Mouse (Mus musculus): ENCODE results near the gene Hmx3.

Gene Hmx3

DNA sequence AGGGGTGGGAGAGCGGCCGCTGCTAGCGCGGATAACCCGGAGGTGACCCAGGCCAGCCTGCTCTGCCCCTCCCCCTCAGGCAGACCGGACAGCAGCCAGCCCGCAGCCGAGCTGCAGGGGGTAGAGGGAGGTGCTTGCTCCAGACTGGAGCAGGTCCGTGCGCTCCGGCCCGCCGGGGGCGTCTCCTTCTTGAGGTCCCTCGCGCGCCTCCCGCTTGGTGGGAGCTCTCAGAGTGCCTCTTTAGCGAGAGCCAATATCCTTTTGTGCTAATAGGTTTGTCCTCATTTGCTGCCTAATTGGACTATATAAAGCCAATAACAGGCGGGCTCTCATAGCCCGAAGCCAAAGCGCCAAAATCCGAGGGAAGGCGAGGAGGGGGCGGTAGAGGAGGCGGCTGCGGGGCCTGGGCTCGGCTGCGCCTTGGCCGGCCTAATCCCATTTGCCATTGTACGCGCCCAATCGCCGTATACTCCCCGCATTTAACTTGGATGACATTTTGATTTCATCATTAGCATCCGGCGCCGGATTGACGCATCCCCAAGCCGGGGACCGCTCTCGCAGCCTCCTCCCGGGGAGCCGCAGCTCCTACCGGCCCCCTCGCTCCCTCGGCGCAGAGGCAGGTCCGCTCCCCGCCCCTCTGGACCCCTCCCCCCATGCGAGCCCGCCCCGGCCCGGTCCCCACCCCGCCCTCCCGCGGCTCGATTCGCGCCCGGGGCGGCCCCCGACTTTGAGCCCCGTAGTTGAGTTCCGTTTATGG, at the start of gene Hmx3:
TSS of gene Hmx3 (plus strand) at position 753 of the 757 bp plus-strand sequence.
- in situ Hi-C loops (cut with MboI, MseI): no loop called here

DNA sequence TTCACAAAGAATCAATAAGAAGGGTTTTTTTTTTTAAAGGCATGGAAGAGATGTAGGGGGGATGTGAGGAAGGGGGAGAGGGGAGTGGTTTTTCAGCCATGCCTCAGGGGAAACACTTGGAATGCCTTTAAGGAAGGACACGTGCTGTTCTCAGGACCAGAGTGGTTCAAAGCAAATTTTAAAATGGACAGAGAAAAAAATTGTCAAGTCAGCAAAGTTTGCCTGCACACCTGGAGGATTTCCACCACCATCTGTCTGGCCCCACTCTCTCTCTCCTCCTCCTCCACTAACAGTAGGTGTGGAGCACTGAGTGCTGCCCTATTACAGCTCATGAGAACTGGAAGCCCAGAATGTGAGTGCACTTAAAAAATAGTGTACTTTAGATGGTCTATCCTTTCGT, 38.9 kb upstream of the Hmx3 start:
- in situ Hi-C loops (cut with MboI, MseI): loop anchor here in 1 of 2 experiments (25.0 kb wide), 1 partner anchor 709 kb away; no protein-coding TSS in a partner anchor

GRCm38 (mm10) chr7:131539979-131540378, 2.7 kb upstream of the Hmx3 start:
- in situ Hi-C loops (cut with MboI, MseI): loop anchor here (5.0 to 10.0 kb wide), 3 partner anchors 83 to 665 kb away; no protein-coding TSS in a partner anchor

DNA sequence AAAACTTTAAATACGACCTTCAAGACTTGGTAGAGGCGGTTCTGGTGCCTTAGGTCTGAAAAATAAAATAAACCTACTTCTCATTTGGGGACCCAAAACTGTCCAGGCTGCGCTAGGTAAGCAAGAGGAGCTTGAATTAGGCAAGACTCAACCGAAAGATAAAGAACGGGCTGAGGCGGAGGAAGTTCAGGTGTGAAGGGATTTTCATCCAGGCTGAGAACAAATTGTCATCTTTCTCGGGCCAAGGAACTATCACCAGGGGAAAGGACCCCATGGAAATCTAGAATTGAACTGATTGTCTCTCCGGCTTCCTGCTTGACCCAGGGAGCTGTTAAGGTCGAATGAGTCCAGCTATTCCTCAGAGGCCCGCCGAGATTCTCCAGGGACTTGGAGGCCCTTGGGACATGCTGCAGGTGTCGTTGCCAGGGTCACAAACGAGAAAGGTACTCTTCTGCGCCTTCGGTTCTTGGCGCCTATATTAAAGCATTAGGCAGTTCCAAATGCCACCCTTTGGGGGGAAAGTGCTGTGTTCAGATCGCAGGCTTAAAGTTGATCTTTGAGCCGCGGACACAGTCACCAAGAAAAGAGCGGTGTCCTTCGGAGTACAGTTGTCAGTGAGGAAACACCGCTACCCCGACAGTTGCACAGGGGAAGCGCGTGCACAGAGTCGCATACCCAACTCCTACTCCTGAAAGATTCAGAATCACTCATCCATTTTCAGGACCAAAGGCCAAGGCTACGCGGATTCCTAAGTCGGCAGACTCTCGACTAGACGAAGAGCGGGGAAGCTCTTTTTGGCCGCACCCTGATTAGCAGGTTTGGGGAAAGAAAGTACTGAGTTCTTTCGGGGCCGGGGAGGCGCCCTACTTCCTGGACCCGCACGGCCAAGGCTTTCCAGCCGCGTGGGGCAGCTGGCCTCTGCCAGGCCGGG, 1.2 kb upstream of the Hmx3 start:
- in situ Hi-C loops (cut with MboI, MseI): no loop called here

- in situ Hi-C loops (cut with MboI, MseI): no loop called here
Measured at GRCm38 (mm10) chr7:131542872-131543622, 380 bp downstream of the Hmx3 start.

DNA sequence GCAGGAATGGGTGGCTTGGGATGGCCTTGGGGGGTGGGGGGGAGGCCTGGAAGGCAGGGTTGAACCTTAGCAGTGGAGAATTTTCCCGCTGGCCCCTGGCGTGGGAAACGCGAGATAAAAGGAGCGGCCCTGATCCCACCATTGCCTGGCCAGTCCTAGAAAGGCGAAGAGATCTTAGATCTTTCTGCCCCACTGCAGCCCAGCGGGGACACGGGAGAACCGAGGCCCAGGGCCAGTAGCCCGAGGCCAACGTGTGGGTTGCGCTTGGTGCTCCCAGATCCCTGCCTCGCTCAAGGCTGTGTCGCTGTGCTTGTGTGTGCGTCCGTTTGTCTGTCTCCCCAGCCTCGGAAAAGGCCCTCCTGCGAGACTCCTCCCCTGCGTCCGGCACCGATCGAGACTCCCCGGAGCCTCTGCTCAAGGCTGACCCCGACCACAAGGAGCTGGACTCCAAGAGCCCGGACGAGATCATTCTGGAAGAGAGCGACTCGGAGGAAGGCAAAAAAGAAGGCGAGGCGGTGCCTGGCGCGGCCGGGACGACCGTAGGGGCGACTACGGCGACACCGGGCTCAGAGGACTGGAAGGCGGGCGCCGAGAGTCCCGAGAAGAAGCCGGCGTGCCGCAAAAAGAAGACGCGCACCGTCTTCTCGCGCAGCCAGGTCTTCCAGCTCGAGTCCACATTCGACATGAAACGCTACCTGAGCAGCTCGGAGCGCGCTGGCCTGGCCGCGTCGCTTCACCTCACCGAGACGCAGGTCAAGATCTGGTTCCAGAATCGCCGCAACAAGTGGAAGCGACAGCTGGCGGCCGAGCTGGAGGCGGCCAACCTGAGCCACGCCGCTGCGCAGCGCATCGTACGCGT, 1.2 kb downstream of the Hmx3 start:
- in situ Hi-C loops (cut with MboI, MseI): no loop called here

GRCm38 (mm10) chr7:131544871-131545270, 2.2 kb downstream of the Hmx3 start:
- in situ Hi-C loops (cut with MboI, MseI): no loop called here

DNA sequence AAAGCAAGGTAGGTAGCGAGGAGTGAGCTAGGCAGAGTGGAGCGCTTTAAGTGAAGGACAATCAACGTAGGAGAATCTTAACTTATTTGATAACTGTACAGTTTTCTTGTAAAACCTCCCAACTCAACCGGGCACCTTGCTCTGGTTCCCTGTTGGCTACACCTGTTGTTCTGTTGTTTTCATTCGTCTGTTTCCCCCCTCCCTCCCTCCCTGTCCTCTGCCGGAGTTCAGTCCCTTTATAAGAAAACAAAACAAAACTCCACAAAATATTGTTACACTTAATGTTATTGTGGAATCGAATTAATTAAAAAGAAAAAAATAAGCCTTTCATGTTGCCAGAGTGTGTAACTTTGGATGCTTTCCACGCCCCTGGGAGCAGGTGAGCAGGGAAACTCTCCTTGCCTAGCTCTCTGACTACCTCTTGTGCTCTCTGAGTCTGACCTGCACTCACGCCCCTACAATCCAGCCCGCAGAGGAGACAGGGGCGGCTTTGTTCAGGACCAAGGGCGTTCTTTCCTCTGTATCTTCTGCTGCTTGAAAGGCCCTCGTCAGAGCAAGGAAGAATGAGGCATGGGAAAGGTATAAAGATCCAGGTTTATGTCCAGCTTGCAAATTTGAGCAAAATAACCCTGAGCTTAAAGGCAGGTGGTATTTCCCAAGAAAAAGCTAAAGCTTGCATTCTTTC, 3.2 kb downstream of the Hmx3 start:
- in situ Hi-C loops (cut with MboI, MseI): no loop called here

- in situ Hi-C loops (cut with MboI, MseI): no loop called here
Measured at GRCm38 (mm10) chr7:131546423-131546822, 3.8 kb downstream of the Hmx3 start.

DNA sequence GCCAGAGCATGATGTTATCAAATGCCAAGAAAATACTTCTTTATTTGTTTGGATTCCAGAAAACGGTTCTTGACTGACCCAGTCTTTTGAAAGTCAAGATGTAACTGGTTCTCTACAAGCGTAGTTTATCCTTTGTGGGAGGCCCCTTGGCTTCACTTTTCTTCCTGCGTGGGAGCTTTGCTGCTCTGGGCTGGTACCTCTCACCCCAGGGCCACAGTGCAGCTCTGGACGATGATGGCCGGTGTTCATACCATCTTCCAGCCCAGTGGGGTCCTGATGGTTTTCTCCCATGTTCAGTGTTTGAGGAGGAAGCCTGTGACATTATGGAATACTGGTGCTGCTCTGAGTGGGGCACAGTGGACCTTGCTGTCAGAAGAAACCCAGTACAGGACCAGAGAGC, 4.8 kb downstream of the Hmx3 start:
- in situ Hi-C loops (cut with MboI, MseI): no loop called here

GRCm38 (mm10) chr7:131548473-131548872, 5.8 kb downstream of the Hmx3 start, which contains the start of gene Hmx2:
Gene Hmx2, plus strand, starts transcription at chr7:131548773.
- in situ Hi-C loops (cut with MboI, MseI): no loop called here

DNA sequence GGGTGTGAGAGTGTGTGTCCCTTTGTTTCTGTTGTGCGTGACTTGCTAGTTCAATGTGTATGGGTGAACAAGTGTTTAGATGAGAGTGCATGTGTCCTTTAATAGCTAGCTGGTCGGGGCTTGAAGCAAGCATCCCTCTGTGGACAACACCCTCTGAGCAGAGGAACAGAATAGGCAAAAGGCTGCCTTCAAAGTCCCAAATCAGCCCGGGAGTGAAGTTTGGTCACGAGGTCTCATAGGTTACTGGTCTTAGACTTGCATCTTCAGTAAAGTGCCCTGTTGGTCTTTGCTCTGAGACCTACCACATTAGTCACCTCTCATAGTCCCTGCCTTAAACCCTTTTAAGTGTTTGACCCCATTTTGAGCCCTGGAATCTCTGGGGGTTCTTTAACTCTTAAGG, 8.8 kb downstream of the Hmx3 start:
- in situ Hi-C loops (cut with MboI, MseI): loop anchor here (10.0 to 25.0 kb wide), 3 partner anchors 1023 to 1286 kb away; partner anchors contain the start of gene Oat (in 1 of the 2)

DNA sequence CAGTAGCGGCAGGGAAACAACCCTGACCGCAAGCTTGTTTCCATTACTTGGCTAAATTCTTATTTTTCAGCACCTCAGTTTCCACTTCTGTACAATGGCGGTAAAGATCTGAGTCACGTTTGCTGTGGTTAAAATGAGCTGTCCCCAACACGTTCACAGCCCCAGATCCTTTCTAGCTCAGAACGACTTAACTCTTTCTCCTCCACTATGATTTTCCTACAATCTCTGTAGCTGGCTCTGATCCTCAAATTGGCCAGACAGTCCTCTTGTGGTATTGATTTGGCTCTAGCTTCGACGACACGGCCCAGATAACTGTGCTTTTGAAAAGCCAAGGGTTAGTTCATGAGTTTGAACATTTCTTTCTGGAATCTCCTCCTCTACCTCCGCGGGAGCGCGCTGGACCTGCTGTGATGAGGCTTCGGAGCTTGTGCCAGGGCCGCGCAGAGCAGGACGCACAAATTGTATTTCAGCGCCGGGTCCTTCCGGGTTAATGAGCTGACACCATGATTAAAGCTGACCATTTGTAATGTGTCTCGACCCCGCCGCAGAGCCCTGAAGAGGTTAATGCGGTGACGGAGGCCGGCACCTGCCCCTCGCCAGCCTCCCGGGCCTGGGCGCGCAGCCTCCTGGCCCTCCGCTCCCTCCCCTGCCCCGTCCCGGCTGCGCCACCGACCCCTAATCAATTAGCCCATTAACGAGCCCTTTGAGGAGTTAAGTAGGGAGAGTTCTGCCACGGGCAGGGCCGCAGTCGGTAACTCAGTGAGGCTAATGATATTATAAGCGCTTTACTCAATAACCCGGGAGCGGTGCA, 9.5 kb downstream of the Hmx3 start:
- in situ Hi-C loops (cut with MboI, MseI): loop anchor here (10.0 to 25.0 kb wide), 3 partner anchors 1023 to 1285 kb away; partner anchors contain the start of gene Oat (in 1 of the 2)

DNA sequence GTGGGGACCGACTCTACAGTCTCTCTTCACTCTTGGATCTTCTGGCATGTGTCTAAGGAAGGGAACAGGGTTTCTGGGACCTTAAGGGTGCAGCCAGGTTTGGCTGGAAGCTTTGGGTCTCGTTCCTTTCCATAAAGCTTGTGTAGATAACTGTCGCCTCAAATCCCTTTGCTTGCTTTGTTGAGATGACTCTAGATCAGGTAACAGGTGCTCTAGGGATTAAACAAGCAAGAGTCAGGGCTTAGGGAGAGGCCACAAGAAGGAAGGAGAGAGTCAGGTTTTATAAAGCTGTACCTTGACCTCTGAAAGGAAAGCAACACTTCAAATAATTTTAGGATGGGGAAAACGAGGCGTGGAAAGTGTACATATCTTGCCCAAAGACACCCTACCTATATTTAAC, 10.1 kb downstream of the Hmx3 start:
- in situ Hi-C loops (cut with MboI, MseI): loop anchor here (10.0 to 25.0 kb wide), 3 partner anchors 1022 to 1285 kb away; partner anchors contain the start of gene Oat (in 1 of the 2)

DNA sequence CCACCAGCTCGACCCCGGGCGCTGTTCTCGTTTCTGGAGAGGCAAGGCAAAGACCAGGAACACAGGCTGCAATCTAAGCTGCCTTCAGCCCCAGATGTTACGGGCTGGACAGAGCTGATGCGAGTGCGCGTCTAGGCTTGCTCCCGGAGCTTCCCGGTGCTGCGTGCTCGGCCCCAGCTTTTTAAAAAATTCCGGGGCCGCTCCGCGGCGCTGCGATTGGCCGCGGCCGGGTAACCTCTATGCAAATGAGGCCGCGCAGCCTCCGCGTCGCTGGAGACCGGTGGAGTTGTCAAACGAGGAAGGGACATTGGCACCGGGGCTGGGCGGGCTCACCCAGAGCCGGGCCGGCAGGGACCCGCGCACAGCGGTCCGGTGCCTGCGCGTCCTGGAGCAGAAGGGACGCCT, 11.1 kb downstream of the Hmx3 start:
- in situ Hi-C loops (cut with MboI, MseI): loop anchor here (10.0 to 25.0 kb wide), 3 partner anchors 1021 to 1284 kb away; partner anchors contain the start of gene Oat (in 1 of the 2)

DNA sequence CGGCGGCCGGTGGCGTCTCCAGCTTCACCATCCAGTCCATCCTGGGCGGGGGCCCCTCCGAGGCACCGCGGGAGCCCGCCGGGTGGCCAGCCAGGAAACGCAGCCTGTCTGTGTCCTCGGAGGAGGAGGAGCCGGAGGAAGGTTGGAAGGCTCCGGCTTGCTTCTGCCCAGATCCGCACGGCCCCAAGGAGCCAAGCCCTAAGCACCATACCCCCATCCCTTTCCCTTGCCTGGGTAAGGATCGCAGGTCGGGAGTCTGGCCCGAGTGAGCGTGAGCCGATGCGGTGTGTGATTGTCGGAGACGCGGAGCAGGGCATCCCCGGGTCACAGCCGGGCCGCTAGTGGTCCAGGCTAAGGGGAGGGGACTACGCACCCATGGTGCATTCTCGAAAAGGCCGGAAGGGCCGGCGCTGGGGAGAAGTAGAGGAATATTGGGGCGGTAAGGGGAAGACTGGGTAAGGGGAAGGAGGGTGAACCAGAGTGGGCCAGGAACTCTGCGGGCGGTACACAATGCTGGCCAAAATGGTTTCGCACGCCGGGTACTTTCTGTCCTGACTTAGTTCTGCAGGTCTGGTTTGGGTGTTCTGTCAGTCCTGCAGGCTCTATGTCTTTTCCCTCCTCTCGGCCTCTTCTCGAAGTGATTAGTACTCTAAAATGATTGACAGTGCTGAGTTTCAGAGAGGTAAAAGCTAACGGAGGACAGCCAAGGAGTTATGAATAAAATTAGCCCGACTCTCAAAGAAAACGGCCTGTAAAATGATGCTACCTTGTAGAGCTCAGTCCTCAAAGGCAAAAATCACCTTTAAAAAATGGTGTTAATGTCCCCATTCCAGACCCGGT, 11.9 kb downstream of the Hmx3 start:
- in situ Hi-C loops (cut with MboI, MseI): loop anchor here (5.0 to 25.0 kb wide), 5 partner anchors 187 to 1283 kb away; partner anchors contain the start of genes 2310057M21Rik (in 1 of the 2) and Oat (in 1 of the 2)

DNA sequence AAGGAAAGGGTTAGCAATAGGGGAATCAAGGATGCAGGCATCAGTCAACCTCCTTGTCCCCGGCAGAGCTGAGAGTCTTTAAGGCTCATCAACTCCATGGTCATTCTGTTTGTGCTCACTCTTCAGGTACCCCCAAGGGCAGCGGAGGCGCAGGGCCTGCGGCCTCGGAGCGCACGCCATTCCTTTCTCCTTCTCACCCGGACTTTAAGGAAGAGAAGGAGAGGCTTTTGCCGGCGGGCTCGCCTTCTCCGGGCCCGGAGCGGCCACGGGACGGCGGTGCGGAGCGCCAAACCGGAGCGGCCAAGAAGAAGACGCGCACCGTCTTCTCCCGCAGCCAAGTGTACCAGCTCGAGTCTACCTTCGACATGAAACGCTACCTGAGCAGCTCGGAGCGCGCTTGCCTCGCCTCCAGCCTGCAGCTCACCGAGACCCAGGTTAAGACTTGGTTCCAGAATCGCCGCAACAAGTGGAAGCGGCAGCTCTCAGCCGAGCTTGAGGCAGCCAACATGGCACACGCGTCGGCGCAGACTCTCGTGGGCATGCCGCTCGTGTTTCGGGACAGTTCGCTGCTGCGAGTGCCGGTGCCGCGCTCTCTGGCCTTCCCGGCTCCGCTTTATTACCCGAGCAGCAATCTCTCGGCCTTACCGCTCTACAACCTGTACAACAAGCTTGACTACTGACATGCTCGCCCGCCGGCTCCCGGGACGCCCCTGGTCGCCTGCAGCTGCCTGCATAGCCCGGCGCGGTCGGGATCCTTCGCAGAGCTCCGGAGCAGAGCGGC, 12.8 kb downstream of the Hmx3 start:
- in situ Hi-C loops (cut with MboI, MseI): loop anchor here (5.0 to 25.0 kb wide), 5 partner anchors 188 to 1282 kb away; partner anchors contain the start of genes 2310057M21Rik (in 1 of the 2) and Oat (in 1 of the 2)
